In the genomic region with DNA sequence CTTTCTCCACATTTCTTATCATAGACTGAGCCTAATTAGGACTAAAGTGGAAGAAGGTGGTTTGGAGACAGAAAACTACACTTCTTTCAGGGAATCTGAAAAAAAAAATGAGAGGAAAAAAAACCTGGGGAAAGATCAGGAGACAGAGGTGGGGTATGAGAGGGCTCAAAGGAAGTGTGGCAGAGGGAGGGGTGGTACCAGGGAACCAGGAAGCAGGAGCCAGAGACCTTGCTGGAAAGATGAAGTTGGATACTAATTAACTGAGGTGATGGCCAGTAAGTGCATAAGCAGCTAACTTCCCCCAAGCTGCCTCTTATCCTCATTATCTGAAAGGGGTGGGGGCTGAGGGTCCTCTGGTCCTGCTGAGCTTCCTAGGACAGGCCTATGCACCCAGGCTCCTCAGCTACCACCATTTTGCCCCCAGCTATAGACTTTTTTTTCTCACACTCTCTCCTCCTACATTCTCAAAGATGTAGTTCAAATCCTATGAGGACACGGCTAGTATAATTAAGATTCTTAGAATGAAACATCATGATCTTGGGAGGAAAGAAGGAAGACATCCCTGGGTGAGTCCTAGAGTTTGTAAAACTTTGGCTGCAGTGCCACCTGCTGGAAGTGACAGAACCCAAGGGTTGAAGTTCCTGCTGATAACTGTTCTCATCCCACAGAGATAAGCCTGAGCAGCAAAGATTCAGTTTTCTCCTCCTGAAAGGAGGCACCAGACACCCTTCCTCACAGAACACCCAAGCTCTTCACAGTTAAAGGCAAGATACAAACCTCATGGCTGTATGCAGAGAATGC, we compare ENCODE assay signal across 8 mouse cellular contexts.
DNase-seq lines count a peak whose midpoint lies in the region; ATAC-seq and TF ChIP-seq lines count a peak whose summit lies in the region.

No protein-coding gene starts in this region.

- peak; percentile 35 to 58; a peak in 3 of 4 replicates for TF ChIP-seq CTCF in CH12.LX (conservative IDR thresholded peaks at IDR 0.05 in 1 of 2, IDR thresholded peaks at IDR 0.05 in 1 of 2; ENCODE audit: low read depth in 2 of 2, low read length in 2 of 2)

- in situ Hi-C loops in CH12.LX (cut with MboI; ENCODE audit: low pct_ligation_motif_present, low pct_unique_long_range_greater_than_20kb, low sequenced_read_pairs), result no loop called here

- no peaks in the 10 kb centered on the region for H3K9me3 ChIP-seq in CH12.LX (replicated peaks; ENCODE audit: low read length)
- no peaks in the 10 kb centered on the region for H3K9me3 ChIP-seq in embryonic facial prominence, embryonic 14.5 days (ENCODE audit: control insufficient read depth, low read length)
- H3K9me3 ChIP-seq in hindbrain, embryonic 12.5 days (replicated peaks), result no peaks in the 10 kb centered on the region

- H3K4me3 ChIP-seq in CH12.LX (replicated peaks in 1 of 3; ENCODE audit: low read depth in 2 of 3, low read length in 2 of 3, poor library complexity in 1 of 3), result no peak overlapping the region
- H3K4me3 ChIP-seq in embryonic facial prominence, embryonic 14.5 days (ENCODE audit: low read depth, low read length), result no peak overlapping the region
- no peak overlapping the region for H3K4me3 ChIP-seq in hindbrain, embryonic 12.5 days

- dilution Hi-C loops in CH12.LX (cut with MboI; ENCODE audit: extremely low pct_ligation_motif_present, extremely low pct_unique_long_range_greater_than_20kb, low sequenced_read_pairs), result no loop called here

- TF ChIP-seq RAD21 in CH12.LX (IDR thresholded peaks at IDR 0.05; ENCODE audit: low read depth, low read length), result peak; percentile 59

- DNase-seq in CH12.LX (ENCODE audit: extremely low read depth), result peak; percentile 58
- DNase-seq in adrenal gland, postnatal 36 days, result peak; percentile 70 to 80
- peak; percentile 69 for DNase-seq in embryonic facial prominence, embryonic 14.5 days (ENCODE audit: low spot score)
- peak; percentile 78 to 84 for DNase-seq in layer of hippocampus, postnatal 10 days (ENCODE audit: low spot score in 2 of 2)
- peak; percentile 63 for DNase-seq in lung, postnatal 10 days
- DNase-seq in right cerebral cortex, adult 18-20 months, result peak; percentile 71

- WGBS in embryonic facial prominence, embryonic 14.5 days, result 22% methylated on average over 1 of the region's 1 CpGs
- WGBS in hindbrain, embryonic 12.5 days, result 50% methylated on average over 1 of the region's 1 CpGs

- TF ChIP-seq EP300 in CH12.LX (IDR thresholded peaks at IDR 0.05; ENCODE audit: low read length), result no peak

- no peaks in the 10 kb centered on the region for H3K36me3 ChIP-seq in CH12.LX (replicated peaks in 1 of 2; ENCODE audit: control insufficient read depth in 1 of 2, insufficient read depth in 1 of 2, low read length in 1 of 2)
- no peaks in the 10 kb centered on the region for H3K36me3 ChIP-seq in embryonic facial prominence, embryonic 14.5 days (ENCODE audit: control insufficient read depth, insufficient read depth, low read length)
- H3K36me3 ChIP-seq in hindbrain, embryonic 12.5 days, result no peaks in the 10 kb centered on the region

- TF ChIP-seq POLR2A in CH12.LX (IDR thresholded peaks at IDR 0.05; ENCODE audit: low read depth, low read length), result no peak

- no peak overlapping the region for H3K27ac ChIP-seq in CH12.LX (ENCODE audit: insufficient read depth, low read depth)
- no peak overlapping the region for H3K27ac ChIP-seq in embryonic facial prominence, embryonic 14.5 days (replicated peaks; ENCODE audit: low read depth, low read length)
- H3K27ac ChIP-seq in hindbrain, embryonic 12.5 days, result no peak overlapping the region

- H3K79me2 ChIP-seq in CH12.LX (replicated peaks; ENCODE audit: control insufficient read depth, extremely low read depth, insufficient read depth, poor library complexity, severe bottlenecking), result no peaks in the 10 kb centered on the region

- peak; percentile 63; the same call in 1 of the 2 replicates for ATAC-seq in embryonic facial prominence, embryonic 14.5 days (ENCODE audit: low read depth)
- ATAC-seq in hindbrain, embryonic 12.5 days (ENCODE audit: low FRiP score), result peak; percentile 76
- no peak for ATAC-seq in inflammation-experienced regulatory T-cells, adult 6 months

- no peak overlapping the region for H3K9ac ChIP-seq in CH12.LX (ENCODE audit: insufficient read depth, low read depth)
- no peak overlapping the region for H3K9ac ChIP-seq in embryonic facial prominence, embryonic 14.5 days (ENCODE audit: low read depth, low read length)
- no peak overlapping the region for H3K9ac ChIP-seq in hindbrain, embryonic 12.5 days

- H3K27me3 ChIP-seq in CH12.LX (replicated peaks), result no peaks in the 10 kb centered on the region
- H3K27me3 ChIP-seq in embryonic facial prominence, embryonic 14.5 days (replicated peaks; ENCODE audit: control insufficient read depth, insufficient read depth, low read length), result no peaks in the 10 kb centered on the region
- H3K27me3 ChIP-seq in hindbrain, embryonic 12.5 days, result no peaks in the 10 kb centered on the region

- H3K4me1 ChIP-seq in CH12.LX (ENCODE audit: control insufficient read depth in 1 of 2, insufficient read depth in 2 of 2), result no peaks in the 10 kb centered on the region
- H3K4me1 ChIP-seq in embryonic facial prominence, embryonic 14.5 days (ENCODE audit: control insufficient read depth, insufficient read depth, low read length), result no peaks in the 10 kb centered on the region
- H3K4me1 ChIP-seq in hindbrain, embryonic 12.5 days, result no peaks in the 10 kb centered on the region

- no peak overlapping the region for H3K4me2 ChIP-seq in CH12.LX (ENCODE audit: insufficient read depth, low read depth, poor library complexity, severe bottlenecking)
- H3K4me2 ChIP-seq in embryonic facial prominence, embryonic 14.5 days (ENCODE audit: low read depth, low read length), result no peak overlapping the region
- H3K4me2 ChIP-seq in hindbrain, embryonic 12.5 days (replicated peaks), result no peak overlapping the region

TF ChIP-seq in CH12.LX, 34 proteins besides CTCF, POLR2A, EP300 and RAD21:
- no peak for TF ChIP-seq CHD2 (IDR thresholded peaks at IDR 0.05; ENCODE audit: low read length)
- TF ChIP-seq SMC3 (IDR thresholded peaks at IDR 0.05; ENCODE audit: low read depth, low read length), result peak; percentile 27; the same call in 1 of the 2 replicates
- no peak for TF ChIP-seq MAFK (IDR thresholded peaks at IDR 0.05; ENCODE audit: insufficient replicate concordance, low read length)
